Mouse (Mus musculus): ENCODE results near the gene Daam2.
A peak's percentile ranks its signal among the peaks of the same experiment; 100 is the strongest.

- TF ChIP-seq CEBPB (IDR thresholded peaks at IDR 0.05; ENCODE audit: low read depth) (no peak), USF1 (IDR thresholded peaks at IDR 0.05; ENCODE audit: low read depth) (no peak), CTCF (IDR thresholded peaks at IDR 0.05; ENCODE audit: control insufficient read depth, insufficient read depth, insufficient read length) (peak; percentile 97), MYOG (IDR thresholded peaks at IDR 0.05; ENCODE audit: control insufficient read depth, extremely low read depth, insufficient read length) (no peak)
These were observed 95.9 kb downstream of the Daam2 start for GRCm38 (mm10) chr17:49468223-49468622.

Measured in C2C12 (cell line).